Mouse (Mus musculus) left cerebral cortex, postnatal 14 days (tissue): ENCODE results near the gene Crim1. TPM values are rescaled to one million over a fixed set of nuclear protein-coding genes. Genes with fewer than 3 reads are reported as not detected.

ENCODE experiments used
- microRNA-seq, 2 experiments: library from miRNA; unstranded; fragments of <30 nt; microRNA quantifications; one replicate each; pipeline ENCODE4 v1.2.0; 2022
- total RNA-seq, 2 experiments: library from RNA; stranded (reverse); gene quantifications; 2 replicates each; pipeline ENCODE4 v1.2.3; 2021

Crim1 gene
- total RNA-seq, 2 experiments from 2014 or later: 51.7 to 62.8 TPM

Small RNA genes lying within 50 kb of the gene (microRNA-seq; reads per million reads assigned to microRNA genes)
- gene Gm25069: 0 reads per million in 2 experiments

Other genes with a start within 250 kb of the Crim1 start
- gene Fez2, start 217.9 kb downstream of the Crim1 start, total RNA-seq: 10 to 100 TPM; 35.2 to 37.9 TPM